18 mouse cellular contexts compared by ENCODE assay signal in the genomic region with DNA sequence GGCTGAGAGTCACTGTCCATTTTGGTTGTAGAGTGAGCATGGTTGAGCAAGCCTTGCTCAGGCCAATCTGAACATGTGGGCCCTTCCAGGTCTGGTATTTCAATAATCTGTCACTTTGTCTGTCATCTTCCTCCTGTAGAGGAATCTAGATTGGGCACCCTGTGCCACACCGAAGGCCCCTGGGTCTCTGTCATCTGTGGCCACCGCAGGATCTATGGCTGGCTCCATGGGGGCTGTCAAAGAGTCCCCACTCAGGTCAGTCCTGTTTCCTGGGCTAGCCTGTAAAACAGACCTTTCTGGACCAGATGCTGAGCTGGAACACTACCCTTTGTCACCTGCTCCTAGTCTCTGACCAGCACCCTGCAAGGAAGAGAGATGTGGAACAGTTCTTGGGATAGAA.
"Had no signal": no experiment of that assay in that cellular context is flagged by ENCODE, and none has a peak within 500 bp of the region (broad histone marks: within the 10 kb centered on the region; RNA-seq: fewer than 3 reads in every experiment).

No protein-coding gene starts in this region.

- ATAC-seq: liver, postnatal 0 days; lung, postnatal 0 days; midbrain, embryonic 13.5 days; midbrain, embryonic 15.5 days had no signal

- H3K4me3 ChIP-seq: lung, embryonic 15.5 days; megakaryocyte, embryonic 14.5 days; midbrain, embryonic 13.5 days; midbrain, embryonic 15.5 days; neural tube, embryonic 12.5 days; stomach, embryonic 15.5 days had no signal

- H3K4me2 ChIP-seq: lung, embryonic 15.5 days; midbrain, embryonic 11.5 days; midbrain, embryonic 13.5 days; midbrain, embryonic 15.5 days; neural tube, embryonic 12.5 days; stomach, embryonic 15.5 days had no signal

- H3K4me1 ChIP-seq: lung, embryonic 15.5 days; midbrain, embryonic 13.5 days; midbrain, embryonic 15.5 days; neural tube, embryonic 12.5 days; stomach, embryonic 15.5 days had no signal

- H3K27ac ChIP-seq: lung, embryonic 15.5 days; macrophage; midbrain, embryonic 13.5 days; midbrain, embryonic 15.5 days; neural tube, embryonic 12.5 days; stomach, embryonic 15.5 days; stomach, postnatal 0 days had no signal

- H3K36me3 ChIP-seq: lung, embryonic 15.5 days; midbrain, embryonic 15.5 days; neural tube, embryonic 12.5 days; stomach, embryonic 15.5 days had no signal

- H3K9ac ChIP-seq: liver, postnatal 0 days; lung, embryonic 15.5 days; midbrain, embryonic 13.5 days; midbrain, embryonic 15.5 days; neural tube, embryonic 12.5 days; stomach, embryonic 15.5 days had no signal

- H3K27me3 ChIP-seq: lung, embryonic 15.5 days; megakaryocyte, embryonic 14.5 days; midbrain, embryonic 13.5 days; midbrain, embryonic 15.5 days; neural tube, embryonic 12.5 days; stomach, embryonic 15.5 days had no signal

- H3K9me3 ChIP-seq: lung, embryonic 15.5 days; megakaryocyte, embryonic 14.5 days; midbrain, embryonic 13.5 days; midbrain, embryonic 15.5 days; neural tube, embryonic 12.5 days; stomach, embryonic 15.5 days had no signal

- DNase-seq: liver, postnatal 0 days; lung, adult 2 months; lung, postnatal 14 days; lung, postnatal 36 days; right cerebral cortex, postnatal 14 days; thymus, adult 2 months; thymus, postnatal 25 days; thymus, postnatal 4 days had no signal
